Mouse (Mus musculus) layer of hippocampus, adult 8-10 months (tissue): ENCODE results near the gene Trim72. TPM values are rescaled to one million over a fixed set of nuclear protein-coding genes. Genes with fewer than 3 reads are reported as not detected.

Source experiments
- DNase-seq, 2 experiments: peaks; one replicate each; pipeline ENCODE4 v3.0.0; 2022; ENCODE audit warnings: low spot score in 2 of 2
- total RNA-seq, 4 experiments: library from RNA; stranded (reverse); gene quantifications; 2 replicates each; pipeline ENCODE4 v1.2.4; 2022

The Trim72 gene
- total RNA-seq, 4 experiments from 2014 or later, result 0.47 to 1.1 (median 0.95) TPM

- no peak for DNase-seq
Measured at GRCm38 (mm10) chr7:128050739-128051138, 47.0 kb downstream of the Trim72 start.

DNA sequence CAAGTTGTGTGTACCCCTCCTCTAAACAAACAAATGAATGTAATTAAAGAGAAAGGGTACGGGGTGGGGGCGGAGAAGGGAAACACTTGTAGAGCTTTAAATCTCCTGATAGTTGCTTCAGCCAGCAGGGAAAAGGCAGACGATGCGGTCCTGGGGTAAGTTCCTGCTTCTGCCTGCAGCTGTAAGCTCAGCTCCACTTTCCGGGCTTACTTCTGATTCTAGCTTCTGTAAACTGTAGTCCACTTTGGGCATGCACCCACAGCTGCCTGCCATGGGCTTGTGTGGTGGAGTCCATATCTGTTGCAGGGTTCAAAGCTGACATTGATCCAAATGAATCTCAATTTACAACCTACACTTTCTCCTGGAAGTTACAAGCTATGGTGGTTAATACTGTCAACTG lies 49.3 kb downstream of the Trim72 start:
- no peak for DNase-seq

DNA sequence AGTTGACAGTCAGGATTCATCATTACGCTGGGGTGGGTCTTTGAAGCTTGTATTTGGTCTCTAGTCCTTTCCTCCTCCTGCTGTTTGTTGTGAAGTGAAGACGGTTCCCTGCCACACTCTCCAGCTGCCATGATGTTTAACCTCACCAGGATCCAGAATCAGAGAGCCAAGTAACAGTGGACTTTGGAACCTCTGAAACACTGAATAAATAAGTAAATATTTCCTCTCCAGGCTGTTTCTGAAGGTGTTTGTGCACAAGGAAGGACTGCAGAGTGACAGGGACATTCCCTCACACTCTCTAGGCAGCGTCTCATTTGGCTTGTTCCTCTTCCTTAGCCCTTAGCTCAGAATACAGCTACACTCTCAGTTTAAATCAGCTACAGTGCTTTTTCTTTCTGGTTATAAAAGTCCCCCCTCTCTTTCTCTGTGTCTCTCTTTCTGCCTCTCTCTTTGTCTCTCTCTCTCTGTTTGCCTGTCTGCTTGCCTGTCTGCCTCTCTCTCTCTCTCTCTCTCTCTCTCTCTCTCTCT lies 53.2 kb downstream of the Trim72 start:
- no peak for DNase-seq

DNA sequence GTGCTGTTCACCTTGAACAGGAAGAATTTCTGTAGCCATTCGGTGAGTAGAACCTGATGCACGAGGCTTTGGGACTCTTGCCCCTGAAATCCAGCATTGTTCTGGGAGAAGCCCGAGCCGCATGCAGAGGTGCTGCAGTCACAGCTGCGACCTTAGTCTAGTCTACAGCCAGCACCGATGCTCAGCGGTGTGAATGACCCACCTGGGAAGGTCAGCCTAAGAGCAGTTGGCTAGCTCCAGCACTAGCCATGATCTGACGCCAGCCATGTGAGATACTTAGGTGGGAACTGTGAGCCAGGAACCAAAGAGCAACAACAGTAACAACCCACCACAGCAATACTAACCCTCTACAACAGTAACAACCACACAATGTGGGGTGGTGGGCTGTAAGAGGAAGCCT lies 54.1 kb downstream of the Trim72 start:
- DNase-seq, result no peak

GRCm38 (mm10) chr7:128058576-128058975 lies 54.8 kb downstream of the Trim72 start:
- no peak for DNase-seq

- DNase-seq, result no peak
Measured at GRCm38 (mm10) chr7:128059091-128059490, 55.3 kb downstream of the Trim72 start.

Other genes starting within 250 kb of the Trim72 start
- gene Orai3, start 234.1 kb upstream of the Trim72 start, total RNA-seq, result 10 to 100 TPM; 25.8 to 30.7 (median 29.4) TPM
- 10 to 100 TPM; 46.6 to 56.4 (median 48.7) TPM for gene Setd1a, start 227.3 kb upstream of the Trim72 start, total RNA-seq
- 1 to 10 TPM; 2.0 to 5.7 (median 2.3) TPM for gene Gm49388, start 218.3 kb upstream of the Trim72 start, total RNA-seq
- gene Hsd3b7, start 203.3 kb upstream of the Trim72 start, total RNA-seq, result 10 to 100 TPM in 2 of 4 experiments, 1 to 10 TPM in 2; 4.8 to 12.2 (median 10.7) TPM
- 10 to 100 TPM; 61.0 to 86.0 (median 77.0) TPM for gene Stx4a, start 179.7 kb upstream of the Trim72 start, total RNA-seq
- gene Stx1b, start 179.4 kb upstream of the Trim72 start, total RNA-seq, result 100 to 1,000 TPM; 344 to 361 (median 348) TPM
- gene Zfp646, start 127.7 kb upstream of the Trim72 start, total RNA-seq, result 10 to 100 TPM; 34.5 to 36.5 (median 35.0) TPM
- gene Zfp668, start 127.1 kb upstream of the Trim72 start, total RNA-seq, result 10 to 100 TPM; 19.2 to 23.8 (median 22.9) TPM
- gene Prss53, start 113.0 kb upstream of the Trim72 start, total RNA-seq, result 1 to 10 TPM; 2.0 to 4.0 (median 2.8) TPM
- gene Gm21974, start 108.5 kb upstream of the Trim72 start, total RNA-seq, result not detected
- gene Vkorc1, start 108.3 kb upstream of the Trim72 start, total RNA-seq, result 10 to 100 TPM; 23.8 to 36.6 (median 31.8) TPM
- 10 to 100 TPM; 42.0 to 45.2 (median 42.2) TPM for gene Bckdk, start 99.9 kb upstream of the Trim72 start, total RNA-seq
- gene Kat8, start 91.4 kb upstream of the Trim72 start, total RNA-seq, result 10 to 100 TPM; 28.5 to 38.3 (median 34.5) TPM
- gene Prss8, start 73.8 kb upstream of the Trim72 start, total RNA-seq, result under 1 TPM; 0.18 to 0.98 (median 0.46) TPM
- 10 to 100 TPM in 1 of 4 experiments, 1 to 10 TPM in 3; 8.0 to 12.7 (median 9.1) TPM for gene Prss36, start 57.2 kb upstream of the Trim72 start, total RNA-seq
- gene Fus, start 36.5 kb upstream of the Trim72 start, total RNA-seq, result 100 to 1,000 TPM; 328 to 387 (median 356) TPM
- gene Pycard, start 10.1 kb upstream of the Trim72 start, total RNA-seq, result 10 to 100 TPM in 2 of 4 experiments, 1 to 10 TPM in 2; 2.6 to 14.8 (median 7.2) TPM
- 10 to 100 TPM; 10.4 to 35.9 (median 24.0) TPM for gene Itgam, start 58.7 kb downstream of the Trim72 start, total RNA-seq
- gene Gm49368, start 58.7 kb downstream of the Trim72 start, total RNA-seq, result under 1 TPM in 1 of 4 experiments, not detected in 3; 0.16 TPM
- gene Itgax, start 125.6 kb downstream of the Trim72 start, total RNA-seq, result 10 to 100 TPM in 2 of 4 experiments, under 1 TPM in 1, not detected in 1; 0.55 to 37.4 (median 30.5) TPM
- gene Itgad, start 150.4 kb downstream of the Trim72 start, total RNA-seq, result 1 to 10 TPM in 1 of 4 experiments, under 1 TPM in 3; 0.61 to 1.7 (median 0.83) TPM
- 10 to 100 TPM in 2 of 4 experiments, 1 to 10 TPM in 2; 2.5 to 18.9 (median 9.2) TPM for gene Cox6a2, start 202.4 kb downstream of the Trim72 start, total RNA-seq
- gene Armc5, start 233.4 kb downstream of the Trim72 start, total RNA-seq, result 10 to 100 TPM; 10.0 to 14.7 (median 11.9) TPM
- gene 9130023H24Rik, start 234.1 kb downstream of the Trim72 start, total RNA-seq, result 1 to 10 TPM; 3.5 to 5.0 (median 3.7) TPM
- gene Tgfb1i1, start 242.9 kb downstream of the Trim72 start, total RNA-seq, result 10 to 100 TPM; 13.2 to 16.4 (median 13.6) TPM